ENCODE assay signal across 1 mouse cellular context in the genomic region with DNA sequence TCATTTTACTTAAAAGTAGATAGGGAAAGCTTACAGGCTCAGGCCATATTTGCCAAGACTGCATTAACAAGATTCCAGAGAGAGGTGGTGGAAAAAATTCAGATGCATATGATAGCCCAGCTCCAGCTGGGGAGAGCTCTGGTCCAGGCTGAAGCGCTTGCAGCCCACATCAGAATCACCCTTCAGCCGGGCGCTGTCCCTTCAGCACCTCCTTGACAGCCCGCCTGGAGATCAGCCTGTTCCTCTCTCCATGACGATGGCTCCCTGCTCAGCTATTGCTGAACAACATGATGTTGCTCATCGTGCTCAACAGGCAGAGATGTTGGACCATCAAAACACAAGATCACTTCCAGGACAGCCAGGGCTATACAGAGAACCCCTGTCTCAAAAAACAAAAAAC.
TF ChIP-seq lines count a peak whose summit lies in the region.

No protein-coding gene starts in this region.

TF ChIP-seq in CH12.LX, 34 proteins besides CTCF, POLR2A, EP300 and RAD21 (continued from another document):
- TF ChIP-seq ZC3H11A (IDR thresholded peaks at IDR 0.05; ENCODE audit: low read depth, low read length) (no peak), MXI1 (IDR thresholded peaks at IDR 0.05; ENCODE audit: low read depth, low read length) (no peak), ZNF384 (IDR thresholded peaks at IDR 0.05; ENCODE audit: low read depth, low read length) (no peak)
TF ChIP-seq in CH12.LX: peak in this region for 0.
